8 mouse cellular contexts compared by ENCODE assay signal in genomic region chr11:103217790-103218516, GRCm38 (mm10). TPM values are rescaled to one million over a fixed set of nuclear protein-coding genes. Genes with fewer than 3 reads are reported as not detected.
DNase-seq lines count a peak whose midpoint lies in the region; ATAC-seq and TF ChIP-seq lines count a peak whose summit lies in the region.

TSS of gene Spata32 (minus strand) at chr11:103218432.

- no peaks in the 10 kb centered on the region for H3K79me2 ChIP-seq in CH12.LX (replicated peaks; ENCODE audit: control insufficient read depth, extremely low read depth, insufficient read depth, poor library complexity, severe bottlenecking)

- TF ChIP-seq RAD21 in CH12.LX (IDR thresholded peaks at IDR 0.05; ENCODE audit: low read depth, low read length), result no peak

- H3K27me3 ChIP-seq in CH12.LX (replicated peaks), result no peaks in the 10 kb centered on the region
- peaks cover 27% of the 10 kb centered on the region for H3K27me3 ChIP-seq in forebrain, embryonic 12.5 days
- H3K27me3 ChIP-seq in lung, embryonic 15.5 days, result peaks cover 4% of the 10 kb centered on the region; the same call in 1 of the 2 replicates
- no peaks in the 10 kb centered on the region for H3K27me3 ChIP-seq in neural tube, embryonic 15.5 days (replicated peaks)

- peaks cover 10% of the 10 kb centered on the region for H3K9me3 ChIP-seq in CH12.LX (replicated peaks; ENCODE audit: low read length)
- H3K9me3 ChIP-seq in forebrain, embryonic 12.5 days, result 0 out of 2 replicates have a peak, but pooled peaks cover 4% of the 10 kb centered on the region
- H3K9me3 ChIP-seq in lung, embryonic 15.5 days, result no peaks in the 10 kb centered on the region
- H3K9me3 ChIP-seq in neural tube, embryonic 15.5 days (replicated peaks), result no peaks in the 10 kb centered on the region

- no peaks in the 10 kb centered on the region for H3K4me1 ChIP-seq in CH12.LX (ENCODE audit: control insufficient read depth in 1 of 2, insufficient read depth in 2 of 2)
- H3K4me1 ChIP-seq in forebrain, embryonic 12.5 days, result peaks cover 11% of the 10 kb centered on the region
- H3K4me1 ChIP-seq in lung, embryonic 15.5 days, result peaks cover 12% of the 10 kb centered on the region; the same call in 1 of the 2 replicates
- peaks cover 12% of the 10 kb centered on the region for H3K4me1 ChIP-seq in neural tube, embryonic 15.5 days

- H3K36me3 ChIP-seq in CH12.LX (replicated peaks in 1 of 2; ENCODE audit: control insufficient read depth in 1 of 2, insufficient read depth in 1 of 2, low read length in 1 of 2), result peaks cover 25 to 37% of the 10 kb centered on the region in 2 experiments
- H3K36me3 ChIP-seq in forebrain, embryonic 12.5 days (replicated peaks), result peaks cover 24% of the 10 kb centered on the region
- peaks cover 16% of the 10 kb centered on the region for H3K36me3 ChIP-seq in lung, embryonic 15.5 days
- H3K36me3 ChIP-seq in neural tube, embryonic 15.5 days, result peaks cover 23% of the 10 kb centered on the region

- TF ChIP-seq CTCF in CH12.LX (conservative IDR thresholded peaks at IDR 0.05 in 1 of 2, IDR thresholded peaks at IDR 0.05 in 1 of 2; ENCODE audit: low read depth in 2 of 2, low read length in 2 of 2), result no peak

- TF ChIP-seq EP300 in CH12.LX (IDR thresholded peaks at IDR 0.05; ENCODE audit: low read length), result no peak

- no peak within 1 kb of the TSS for H3K27ac ChIP-seq in CH12.LX (ENCODE audit: insufficient read depth, low read depth)
- 0 out of 2 replicates have a peak within 1 kb of the TSS, but pooled peaks have one; percentile 53 for H3K27ac ChIP-seq in forebrain, embryonic 12.5 days
- no peak within 1 kb of the TSS for H3K27ac ChIP-seq in lung, embryonic 15.5 days
- H3K27ac ChIP-seq in neural tube, embryonic 15.5 days (replicated peaks), result peak within 1 kb of the TSS; percentile 83

- TF ChIP-seq POLR2A in CH12.LX (IDR thresholded peaks at IDR 0.05; ENCODE audit: low read depth, low read length), result peak; percentile 65

- WGBS in forebrain, embryonic 12.5 days, result 1% methylated on average over 45 of the region's 45 CpGs
- WGBS in lung, embryonic 15.5 days, result 2% methylated on average over 45 of the region's 45 CpGs
- WGBS in neural tube, embryonic 15.5 days, result under 1% methylated on average over 44 of the region's 45 CpGs

- peak; percentile 85 for ATAC-seq in forebrain, embryonic 12.5 days (ENCODE audit: low FRiP score)
- ATAC-seq in lung, embryonic 15.5 days (ENCODE audit: borderline replicate concordance, extremely low read depth, low FRiP score, low TSS enrichment), result peak; percentile 64; the same call in 1 of the 2 replicates
- ATAC-seq in neural tube, embryonic 15.5 days (ENCODE audit: low FRiP score), result peak; percentile 91

- DNase-seq in CH12.LX (ENCODE audit: extremely low read depth), result peak; percentile 25
- peak; percentile 49 for DNase-seq in c-Kit-positive CD71-negative TER-119-negative erythroid progenitor cells, embryonic 14.5 days (ENCODE audit: low read depth)
- peak; percentile 63 for DNase-seq in heart, postnatal 4 days
- peak; percentile 71 for DNase-seq in layer of hippocampus, adult 9-11 months
- peak; percentile 90 for DNase-seq in thymus, postnatal 14 days

- peak within 1 kb of the TSS; percentile 33 to 56 (median 46) for H3K4me3 ChIP-seq in CH12.LX (replicated peaks in 1 of 3; ENCODE audit: low read depth in 2 of 3, low read length in 2 of 3, poor library complexity in 1 of 3)
- peak within 1 kb of the TSS; percentile 52 for H3K4me3 ChIP-seq in forebrain, embryonic 12.5 days (replicated peaks)
- H3K4me3 ChIP-seq in lung, embryonic 15.5 days, result peak within 1 kb of the TSS; percentile 46
- H3K4me3 ChIP-seq in neural tube, embryonic 15.5 days (replicated peaks), result peak within 1 kb of the TSS; percentile 52

- peak within 1 kb of the TSS; percentile 15 for H3K9ac ChIP-seq in CH12.LX (ENCODE audit: insufficient read depth, low read depth)
- H3K9ac ChIP-seq in forebrain, embryonic 12.5 days, result peak within 1 kb of the TSS; percentile 62
- peak within 1 kb of the TSS; percentile 46 for H3K9ac ChIP-seq in lung, embryonic 15.5 days
- peak within 1 kb of the TSS; percentile 71 for H3K9ac ChIP-seq in neural tube, embryonic 15.5 days (replicated peaks)

- H3K4me2 ChIP-seq in CH12.LX (ENCODE audit: insufficient read depth, low read depth, poor library complexity, severe bottlenecking), result peak within 1 kb of the TSS; percentile 37
- peak within 1 kb of the TSS; percentile 98 for H3K4me2 ChIP-seq in forebrain, embryonic 12.5 days
- H3K4me2 ChIP-seq in lung, embryonic 15.5 days, result peak within 1 kb of the TSS; percentile 92
- H3K4me2 ChIP-seq in neural tube, embryonic 15.5 days, result peak within 1 kb of the TSS; percentile 97

- dilution Hi-C loops in CH12.LX (cut with MboI; ENCODE audit: extremely low pct_ligation_motif_present, extremely low pct_unique_long_range_greater_than_20kb, low sequenced_read_pairs), result no loop called here

- in situ Hi-C loops in CH12.LX (cut with MboI; ENCODE audit: low pct_ligation_motif_present, low pct_unique_long_range_greater_than_20kb, low sequenced_read_pairs), result no loop called here

TF ChIP-seq in CH12.LX, 34 proteins besides CTCF, POLR2A, EP300 and RAD21:
- TF ChIP-seq MAZ (IDR thresholded peaks at IDR 0.05; ENCODE audit: low read depth, low read length) (peak; percentile 78), PAX5 (IDR thresholded peaks at IDR 0.05; ENCODE audit: low read length) (no peak), ZKSCAN1 (IDR thresholded peaks at IDR 0.05; ENCODE audit: borderline replicate concordance, low read depth, low read length) (no peak), ZNF384 (IDR thresholded peaks at IDR 0.05; ENCODE audit: low read depth, low read length) (no peak), BHLHE40 (IDR thresholded peaks at IDR 0.05; ENCODE audit: low read depth, low read length) (peak; percentile 96), JUND (conservative IDR thresholded peaks at IDR 0.05; ENCODE audit: low read depth, low read length) (no peak), NRF1 (IDR thresholded peaks at IDR 0.05; ENCODE audit: low read depth, low read length) (peak; percentile 50; the same call in 1 of the 2 replicates), HCFC1 (IDR thresholded peaks at IDR 0.05; ENCODE audit: low read depth, low read length) (peak; percentile 44), USF2 (conservative IDR thresholded peaks at IDR 0.05; ENCODE audit: low read depth, low read length) (no peak), ETS1 (conservative IDR thresholded peaks at IDR 0.05; ENCODE audit: low read depth, low read length) (peak; percentile 42; the same call in 1 of the 2 replicates), MAX (IDR thresholded peaks at IDR 0.05; ENCODE audit: low read length) (peak; percentile 77), KAT2A (IDR thresholded peaks at IDR 0.05; ENCODE audit: insufficient replicate concordance, low read length) (no peak), SMC3 (IDR thresholded peaks at IDR 0.05; ENCODE audit: low read depth, low read length) (peak; percentile 6), ZC3H11A (IDR thresholded peaks at IDR 0.05; ENCODE audit: low read depth, low read length) (no peak), SIN3A (IDR thresholded peaks at IDR 0.05; ENCODE audit: low read length) (peak; percentile 62), E2F4 (IDR thresholded peaks at IDR 0.05; ENCODE audit: insufficient replicate concordance, low read depth, low read length) (no peak), GABPA (IDR thresholded peaks at IDR 0.05; ENCODE audit: insufficient replicate concordance, low read depth, low read length) (no peak; the same call in 1 of the 2 replicates), NELFE (IDR thresholded peaks at IDR 0.05; ENCODE audit: low read depth, low read length) (peak; percentile 66; the same call in 1 of the 2 replicates), UBTF (IDR thresholded peaks at IDR 0.05; ENCODE audit: low read depth, low read length) (no peak), CHD1 (IDR thresholded peaks at IDR 0.05; ENCODE audit: low read depth, low read length) (no peak), MYC (IDR thresholded peaks at IDR 0.05; ENCODE audit: low read depth, low read length) (peak; percentile 73), ELF1 (IDR thresholded peaks at IDR 0.05; ENCODE audit: low read depth, low read length) (peak; percentile 83), CHD2 (IDR thresholded peaks at IDR 0.05; ENCODE audit: low read length) (no peak), TCF12 (IDR thresholded peaks at IDR 0.05; ENCODE audit: low read depth, low read length) (peak; percentile 64), JUN (IDR thresholded peaks at IDR 0.05; ENCODE audit: insufficient read depth, low read depth, low read length) (no peak), TBP (conservative IDR thresholded peaks at IDR 0.05; ENCODE audit: low read depth, low read length) (no peak), MAFK (IDR thresholded peaks at IDR 0.05; ENCODE audit: insufficient replicate concordance, low read length) (no peak), RCOR1 (conservative IDR thresholded peaks at IDR 0.05; ENCODE audit: low read depth, low read length) (0 out of 2 replicates have a peak, but pooled peaks have one; percentile 39), USF1 (IDR thresholded peaks at IDR 0.05; ENCODE audit: low read depth, low read length) (no peak), POLR2AphosphoS2 (IDR thresholded peaks at IDR 0.05; ENCODE audit: low read depth, low read length) (0 out of 2 replicates have a peak, but pooled peaks have one; percentile 41), MXI1 (IDR thresholded peaks at IDR 0.05; ENCODE audit: low read depth, low read length) (peak; percentile 87), MEF2A (IDR thresholded peaks at IDR 0.05; ENCODE audit: borderline replicate concordance, low read depth, low read length) (peak; percentile 32; the same call in 1 of the 2 replicates), IRF4 (IDR thresholded peaks at IDR 0.05; ENCODE audit: low read depth, low read length) (no peak), ZMIZ1 (IDR thresholded peaks at IDR 0.05; ENCODE audit: low read depth, low read length) (no peak)

RNA-seq across cellular contexts. Expression of gene Spata32, which starts in this region (rescaled TPM):
- total RNA-seq in CH12.LX (2012; rRNA removed), result not detected in 2 replicates
- total RNA-seq in CH12.LX (2014; rRNA removed), result not detected in 2 replicates
- not detected in 2 replicates for polyA plus RNA-seq in CH12.LX (2012; ENCODE audit: insufficient read length, low read depth)
- polyA plus RNA-seq in forebrain, embryonic 12.5 days (2016; fragmentation: Nextera tagmentation; extraction: Ambion mirVana), result not detected in 2 replicates
- total RNA-seq in heart, postnatal 4 days (2021), result not detected
- not detected in 2 replicates for polyA plus RNA-seq in lung, embryonic 15.5 days (2015; fragmentation: Nextera tagmentation; extraction: Ambion mirVana)
- 1.00 and 1.3 TPM in 2 replicates for polyA plus RNA-seq in neural tube, embryonic 15.5 days (2015; fragmentation: Nextera tagmentation; extraction: Ambion mirVana)

Comparison
In these comparisons a context has a peak if more than half of its experiments do, and no peak if none do; other contexts are left out.
1. Peak in DNase-seq, H3K4me3 ChIP-seq, H3K9ac ChIP-seq and H3K4me2 ChIP-seq in CH12.LX; RNA of the gene not detected or under 1 TPM.
2. Peak in ATAC-seq, H3K4me3 ChIP-seq, H3K27ac ChIP-seq, H3K9ac ChIP-seq and H3K4me2 ChIP-seq in forebrain, embryonic 12.5 days; RNA of the gene not detected or under 1 TPM.
3. Peak in DNase-seq in heart, postnatal 4 days; RNA of the gene not detected or under 1 TPM.
4. Peak in ATAC-seq, H3K4me3 ChIP-seq, H3K9ac ChIP-seq and H3K4me2 ChIP-seq in lung, embryonic 15.5 days; RNA of the gene not detected or under 1 TPM.
5. DNase-seq: peak in every context shown above with its lines; median percentile 90 in thymus, postnatal 14 days; 71 in layer of hippocampus, adult 9-11 months; 63 in heart, postnatal 4 days; 49 in c-Kit-positive CD71-negative TER-119-negative erythroid progenitor cells, embryonic 14.5 days; 25 in CH12.LX.
6. H3K4me2 ChIP-seq: peak in every context shown above with its lines; median percentile 98 in forebrain, embryonic 12.5 days; 97 in neural tube, embryonic 15.5 days; 92 in lung, embryonic 15.5 days; 37 in CH12.LX.
7. H3K9ac ChIP-seq: peak in every context shown above with its lines; median percentile 71 in neural tube, embryonic 15.5 days; 62 in forebrain, embryonic 12.5 days; 46 in lung, embryonic 15.5 days; 15 in CH12.LX.